Mouse (Mus musculus): ENCODE measurements at regions not wholly inside any gene's neighbourhood (a gene's known extent, or its start where the extent isn't known, plus 50 kb on each side); places are given as distances from the start of the nearest gene placed in this dataset.
A peak's percentile ranks its signal among the peaks of the same experiment; 100 is the strongest.

GRCm38 (mm10) chr10:105704472-105705235 lies 130.4 kb upstream of the Tmtc2 start:
- peak; percentile 61 for DNase-seq (ENCODE audit: low read depth, low spot score)

GRCm38 (mm10) chr10:105693131-105693530 lies 118.9 kb upstream of the Tmtc2 start:
- no peak for DNase-seq (ENCODE audit: low read depth, low spot score)

DNA sequence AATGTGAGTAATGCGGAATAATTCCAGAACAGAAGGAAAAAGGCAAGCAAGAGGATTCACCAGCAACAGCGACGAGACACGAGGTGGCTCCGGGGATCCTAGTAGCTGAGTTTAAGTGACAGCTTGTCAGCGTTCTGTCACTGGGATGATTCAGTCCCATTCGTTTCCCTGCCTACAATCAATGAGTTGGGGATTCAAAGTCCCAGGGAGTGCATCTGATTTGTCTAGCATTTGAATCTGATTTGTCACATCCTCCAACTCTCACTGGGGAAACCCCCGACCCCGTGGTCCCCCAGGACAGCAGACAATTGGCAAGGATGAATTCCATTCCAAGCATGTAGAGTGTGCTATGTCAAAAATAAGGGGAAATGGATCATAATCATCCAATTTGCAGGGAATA lies 115.1 kb upstream of the Tmtc2 start:
- peak; percentile 25 for DNase-seq (ENCODE audit: low read depth, low spot score)

GRCm38 (mm10) chr10:105688879-105689278 lies 114.6 kb upstream of the Tmtc2 start:
- no peak for DNase-seq (ENCODE audit: low read depth, low spot score)

GRCm38 (mm10) chr10:105686876-105687275 lies 112.6 kb upstream of the Tmtc2 start:
- peak; percentile 48 for DNase-seq (ENCODE audit: low read depth, low spot score)

DNA sequence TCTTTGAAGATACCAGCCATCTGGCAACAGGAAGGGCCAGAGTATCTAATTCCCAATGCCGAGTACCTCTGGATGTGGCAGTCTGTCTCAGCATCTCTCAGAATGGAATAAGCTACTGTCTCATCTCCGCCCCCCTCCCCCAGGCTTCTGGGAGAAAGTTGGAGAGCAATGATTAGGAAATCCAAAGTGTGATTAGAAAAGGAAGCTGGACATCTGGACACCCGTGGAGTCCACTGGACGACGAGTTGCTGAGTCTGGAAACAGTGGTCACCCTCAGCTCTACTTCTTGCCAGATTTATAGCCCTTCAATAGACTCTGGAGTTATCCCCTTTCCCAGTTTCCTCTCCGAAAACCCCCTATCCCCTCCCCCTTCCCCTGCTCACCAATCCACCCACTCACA lies 105.3 kb upstream of the Tmtc2 start:
- DNase-seq (ENCODE audit: low read depth, low spot score), result no peak

GRCm38 (mm10) chr10:105666959-105667358 lies 92.7 kb upstream of the Tmtc2 start:
- peak; percentile 69 for DNase-seq (ENCODE audit: low read depth, low spot score)

DNA sequence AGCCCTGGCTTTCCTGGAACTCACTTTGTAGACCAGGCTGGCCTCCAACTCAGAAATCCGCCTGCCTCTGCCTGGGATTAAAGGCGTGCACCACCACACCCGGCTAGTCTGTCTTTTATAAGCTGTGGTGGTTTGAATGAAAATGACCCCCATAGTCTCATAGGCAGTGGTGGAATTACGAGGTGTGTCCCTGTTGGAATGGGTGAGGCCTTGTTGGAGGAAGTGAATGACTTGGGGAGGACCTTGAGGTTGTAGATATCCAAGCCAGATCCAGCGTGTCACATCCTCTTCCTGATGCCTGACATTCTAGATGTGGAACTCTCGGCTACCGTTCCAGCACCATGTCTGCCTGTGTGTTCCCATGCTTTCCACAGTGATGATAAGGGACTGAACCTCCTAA lies 86.5 kb upstream of the Tmtc2 start:
- no peak for DNase-seq (ENCODE audit: low read depth, low spot score)

- peak; percentile 26 for DNase-seq (ENCODE audit: low read depth, low spot score)
Measured at GRCm38 (mm10) chr10:105656788-105657187, 82.5 kb upstream of the Tmtc2 start.

- peak; percentile 82 for DNase-seq (ENCODE audit: low read depth, low spot score)
Measured at GRCm38 (mm10) chr10:105652475-105652874, 78.2 kb upstream of the Tmtc2 start.

GRCm38 (mm10) chr10:105639011-105639451 lies 64.8 kb upstream of the Tmtc2 start:
- peak; percentile 85 for DNase-seq (ENCODE audit: low read depth, low spot score)

- DNase-seq (ENCODE audit: low read depth, low spot score), result peak; percentile 24
Measured at GRCm38 (mm10) chr10:105638500-105638899, 64.2 kb upstream of the Tmtc2 start.

- DNase-seq (ENCODE audit: low read depth, low spot score), result no peak
Measured at GRCm38 (mm10) chr10:105626842-105627241, 52.6 kb upstream of the Tmtc2 start.

- no peak for DNase-seq (ENCODE audit: low read depth, low spot score)
Measured at GRCm38 (mm10) chr10:105625324-105625950, 51.2 kb upstream of the Tmtc2 start.

Measured in brain, adult 2 months (tissue).